Mouse (Mus musculus): ENCODE results near the gene Gab1.

Gab1 gene

GRCm38 (mm10) chr8:80739932-80740331 is 140.4 kb downstream of the Gab1 start:
- no peak for DNase-seq (ENCODE audit: low spot score in 2 of 2)

DNA sequence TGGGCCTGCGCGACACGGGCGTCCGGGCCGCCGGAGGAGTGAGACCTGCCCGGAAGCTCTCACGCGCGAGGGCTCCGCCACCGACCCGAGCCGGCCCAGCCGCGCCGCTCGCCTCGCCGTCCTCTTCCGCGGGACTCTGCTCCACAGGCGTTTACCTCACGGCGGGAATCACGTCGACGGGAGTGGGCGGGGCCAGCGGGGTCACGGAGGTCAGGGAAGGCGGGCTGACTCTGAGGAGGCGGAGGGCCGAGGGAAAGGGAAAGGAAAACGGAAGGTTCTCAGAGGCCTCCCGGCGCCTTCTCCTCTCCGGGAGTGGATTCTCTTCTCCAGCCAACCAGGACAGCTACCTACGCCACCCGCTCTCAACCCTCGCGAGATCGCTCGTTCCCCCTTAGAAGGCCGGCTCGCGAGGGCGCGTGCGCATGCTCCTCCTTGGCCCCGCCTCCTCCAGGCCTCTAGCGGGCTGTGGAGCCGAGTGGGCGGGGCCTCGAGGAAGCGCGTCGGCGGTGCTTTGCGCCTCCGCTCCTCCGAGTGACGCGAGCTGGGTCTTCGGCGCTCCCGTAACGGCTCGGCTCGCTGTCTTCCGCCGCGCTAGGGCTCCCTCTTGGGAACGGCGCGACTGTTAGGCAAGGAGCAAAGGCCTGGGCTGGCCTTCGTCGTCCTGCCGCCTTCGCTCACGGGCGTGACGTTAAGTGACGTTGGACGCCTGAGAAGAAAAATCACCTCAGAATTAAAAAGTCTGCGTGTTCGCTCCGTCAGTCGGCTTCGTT is 141.0 kb downstream of the Gab1 start, which contains the start of gene Smarca5:
Gene Smarca5 (minus strand): TSS at position 343 of the 770 bp plus-strand sequence.
- DNase-seq (ENCODE audit: low spot score in 2 of 2) = peak; percentile 93 to 94

- peak; percentile 46 to 51 for DNase-seq (ENCODE audit: low spot score in 2 of 2)
These were observed 141.7 kb downstream of the Gab1 start for GRCm38 (mm10) chr8:80738388-80739154.

DNA sequence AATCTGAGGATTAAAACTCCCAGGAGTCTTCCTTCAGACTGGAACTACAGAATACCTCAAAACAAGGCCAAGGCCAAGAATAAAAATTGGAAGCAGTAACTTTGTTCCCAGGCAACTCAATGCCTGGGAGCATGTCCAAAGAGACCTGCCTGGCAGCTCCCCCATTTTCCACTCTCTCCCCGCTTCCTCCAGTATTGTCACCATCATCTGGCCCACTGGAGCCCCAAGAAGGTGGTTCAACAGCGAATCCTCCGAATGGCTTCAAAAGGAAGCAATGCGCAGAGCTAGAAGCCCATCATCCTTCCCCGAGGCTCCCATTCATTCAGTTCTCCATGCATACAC is 142.3 kb downstream of the Gab1 start:
- no peak for DNase-seq (ENCODE audit: low spot score in 2 of 2)

- no peak for DNase-seq (ENCODE audit: low spot score in 2 of 2)
These were observed 148.0 kb downstream of the Gab1 start for GRCm38 (mm10) chr8:80732326-80732725.

GRCm38 (mm10) chr8:80714461-80714860 is 165.9 kb downstream of the Gab1 start:
- no peak for DNase-seq (ENCODE audit: low spot score in 2 of 2)
